Mouse (Mus musculus): ENCODE results near the gene Pla2g4a. TPM values are rescaled to one million over a fixed set of nuclear protein-coding genes. Genes with fewer than 3 reads are reported as not detected.

Pla2g4a gene
- polyA plus RNA-seq, 1 experiment from 2014 or later: 23.6 TPM

DNA sequence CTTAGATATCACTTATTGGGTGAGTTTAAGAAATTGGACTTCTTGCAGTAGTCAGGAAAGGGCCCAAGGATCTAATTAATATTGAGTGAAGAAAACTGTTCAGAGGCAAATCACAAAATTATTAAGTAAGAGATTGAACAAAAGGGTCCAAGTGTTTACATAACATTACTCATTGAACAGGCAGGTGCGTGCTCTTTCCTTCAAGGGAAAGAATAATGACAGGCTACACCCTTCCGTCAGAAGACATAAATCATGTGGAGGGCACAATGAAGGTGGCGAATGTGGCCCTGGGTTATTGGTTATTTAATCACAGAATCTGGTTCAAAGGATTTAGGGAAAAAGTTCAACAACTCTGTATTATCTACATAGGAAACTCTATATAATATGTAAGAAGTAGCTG is 82.9 kb downstream of the Pla2g4a start:
- DNase-seq (ENCODE audit: low spot score) (no peak), ATAC-seq (replicated peaks; ENCODE audit: low FRiP score) (no peak)
- H3K4me3 ChIP-seq (ENCODE audit: low read depth, low read length): no peak overlapping the region
- no peaks in the 10 kb centered on the region for H3K4me1 ChIP-seq (replicated peaks; ENCODE audit: control insufficient read depth, insufficient read depth, low read length)
- WGBS: 91% methylated on average over 3 of the region's 3 CpGs
- no peaks in the 10 kb centered on the region for H3K27me3 ChIP-seq (replicated peaks; ENCODE audit: control insufficient read depth, insufficient read depth, low read length)
- H3K36me3 ChIP-seq (ENCODE audit: control insufficient read depth, insufficient read depth, low read length): no peaks in the 10 kb centered on the region
- no peaks in the 10 kb centered on the region for H3K9me3 ChIP-seq (ENCODE audit: control insufficient read depth, low read length)
- no peak overlapping the region for H3K9ac ChIP-seq (ENCODE audit: low read depth, low read length)
- no peak overlapping the region for H3K27ac ChIP-seq (ENCODE audit: low read depth, low read length)
- H3K4me2 ChIP-seq: no peak overlapping the region

DNA sequence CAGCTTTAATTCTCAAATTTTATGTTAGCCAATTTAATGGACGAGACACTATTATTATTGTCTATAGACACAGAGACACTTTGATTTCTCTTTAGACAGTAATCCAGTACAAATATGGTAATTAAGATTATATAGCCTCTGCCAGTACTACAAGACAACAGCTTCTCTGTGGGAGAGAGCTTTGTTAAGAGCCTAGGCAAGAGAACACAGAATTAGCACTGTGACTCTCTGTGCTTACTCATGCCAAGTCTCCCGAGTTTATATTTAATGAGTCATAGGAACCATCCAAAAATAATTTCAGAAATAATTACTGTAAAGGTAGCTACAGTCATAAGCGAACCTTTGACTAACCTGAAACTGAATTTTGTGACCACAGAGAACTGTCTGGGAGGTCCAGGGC is 84.6 kb downstream of the Pla2g4a start:
- no peaks in the 10 kb centered on the region for H3K9me3 ChIP-seq (ENCODE audit: control insufficient read depth, low read length)
- no peak overlapping the region for H3K9ac ChIP-seq (ENCODE audit: low read depth, low read length)
- no peak for DNase-seq (ENCODE audit: low spot score)
- 78% methylated on average over 3 of the region's 3 CpGs for WGBS
- no peak overlapping the region for H3K27ac ChIP-seq (ENCODE audit: low read depth, low read length)
- no peaks in the 10 kb centered on the region for H3K27me3 ChIP-seq (replicated peaks; ENCODE audit: control insufficient read depth, insufficient read depth, low read length)
- ATAC-seq (replicated peaks; ENCODE audit: low FRiP score): no peak
- H3K4me1 ChIP-seq (replicated peaks; ENCODE audit: control insufficient read depth, insufficient read depth, low read length): no peaks in the 10 kb centered on the region
- H3K36me3 ChIP-seq (ENCODE audit: control insufficient read depth, insufficient read depth, low read length): no peaks in the 10 kb centered on the region
- H3K4me2 ChIP-seq: no peak overlapping the region
- no peak overlapping the region for H3K4me3 ChIP-seq (ENCODE audit: low read depth, low read length)

DNA sequence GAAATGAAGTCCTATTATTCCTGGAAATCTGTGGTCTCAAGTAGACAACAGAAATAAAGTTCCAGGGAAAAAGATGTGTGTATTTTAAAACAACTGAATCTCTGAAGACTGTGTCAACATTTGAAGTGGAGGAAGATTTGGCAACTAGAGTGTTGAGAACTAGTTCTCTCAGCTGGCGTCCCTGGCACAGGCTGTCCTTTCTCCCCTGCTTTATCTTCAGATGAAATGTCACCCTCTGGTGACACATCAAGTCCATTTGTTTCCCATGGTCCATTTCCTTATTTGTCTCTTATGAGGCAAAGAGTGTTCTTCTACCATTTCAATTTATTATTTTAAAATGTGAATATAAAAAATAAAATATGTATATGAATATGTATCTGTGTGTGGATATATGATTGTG is 89.5 kb downstream of the Pla2g4a start:
- no peak overlapping the region for H3K27ac ChIP-seq (ENCODE audit: low read depth, low read length)
- no peak overlapping the region for H3K9ac ChIP-seq (ENCODE audit: low read depth, low read length)
- H3K4me3 ChIP-seq (ENCODE audit: low read depth, low read length): no peak overlapping the region
- no peak for ATAC-seq (replicated peaks; ENCODE audit: low FRiP score)
- H3K36me3 ChIP-seq (ENCODE audit: control insufficient read depth, insufficient read depth, low read length): no peaks in the 10 kb centered on the region
- H3K4me1 ChIP-seq (replicated peaks; ENCODE audit: control insufficient read depth, insufficient read depth, low read length): no peaks in the 10 kb centered on the region
- 83% methylated on average over 1 of the region's 1 CpGs for WGBS
- DNase-seq (ENCODE audit: low spot score): no peak
- H3K27me3 ChIP-seq (replicated peaks; ENCODE audit: control insufficient read depth, insufficient read depth, low read length): no peaks in the 10 kb centered on the region
- H3K9me3 ChIP-seq (ENCODE audit: control insufficient read depth, low read length): no peaks in the 10 kb centered on the region
- no peak overlapping the region for H3K4me2 ChIP-seq

DNA sequence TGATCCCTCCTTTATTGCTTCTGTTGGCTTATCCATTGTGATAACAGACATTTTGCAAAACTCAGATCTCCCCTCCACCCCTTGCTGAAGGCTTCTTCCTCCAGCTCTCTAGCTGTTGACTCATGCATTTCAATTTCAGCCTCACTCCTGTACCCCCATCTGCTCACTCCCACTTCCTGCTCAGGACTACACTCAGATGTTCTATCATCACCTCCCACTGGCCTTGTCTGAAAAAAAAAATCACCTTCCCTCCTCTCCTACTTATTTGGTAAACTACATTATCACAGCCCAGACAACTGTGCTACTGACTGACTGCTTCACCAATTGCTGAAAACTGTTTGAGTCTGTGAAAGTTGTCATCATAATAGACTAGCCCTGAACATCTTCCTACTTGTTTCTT is 93.8 kb downstream of the Pla2g4a start:
- DNase-seq (ENCODE audit: low spot score) (no peak), ATAC-seq (replicated peaks; ENCODE audit: low FRiP score) (no peak)
- Histone ChIP-seq H3K9ac (ENCODE audit: low read depth, low read length) (no peak overlapping the region), H3K27ac (ENCODE audit: low read depth, low read length) (no peak overlapping the region), H3K27me3 (replicated peaks; ENCODE audit: control insufficient read depth, insufficient read depth, low read length) (no peaks in the 10 kb centered on the region), H3K9me3 (ENCODE audit: control insufficient read depth, low read length) (no peaks in the 10 kb centered on the region), H3K36me3 (ENCODE audit: control insufficient read depth, insufficient read depth, low read length) (no peaks in the 10 kb centered on the region), H3K4me3 (ENCODE audit: low read depth, low read length) (no peak overlapping the region), H3K4me1 (replicated peaks; ENCODE audit: control insufficient read depth, insufficient read depth, low read length) (no peaks in the 10 kb centered on the region), H3K4me2 (no peak overlapping the region)

DNA sequence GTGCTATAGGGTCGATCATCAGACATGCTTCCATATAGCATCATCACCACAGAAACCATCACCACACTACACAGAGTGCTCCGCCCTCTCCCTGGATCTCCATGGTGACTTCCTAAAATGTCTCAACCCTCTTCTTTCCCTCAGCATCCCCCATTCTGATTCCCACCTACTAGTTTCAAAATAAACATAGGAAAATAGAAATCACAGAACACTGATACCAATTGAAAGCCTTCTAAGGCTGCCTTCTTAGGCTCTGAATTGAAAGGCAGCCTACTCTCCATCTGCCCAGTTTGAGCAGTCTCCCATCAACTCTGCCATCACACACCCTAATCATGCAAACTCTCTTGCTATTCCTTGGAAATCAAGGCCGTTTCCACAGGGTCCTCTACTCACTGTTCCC is 94.9 kb downstream of the Pla2g4a start:
- Histone ChIP-seq H3K27me3 (replicated peaks; ENCODE audit: control insufficient read depth, insufficient read depth, low read length) (no peaks in the 10 kb centered on the region), H3K4me1 (replicated peaks; ENCODE audit: control insufficient read depth, insufficient read depth, low read length) (no peaks in the 10 kb centered on the region), H3K9me3 (ENCODE audit: control insufficient read depth, low read length) (no peaks in the 10 kb centered on the region), H3K36me3 (ENCODE audit: control insufficient read depth, insufficient read depth, low read length) (no peaks in the 10 kb centered on the region), H3K4me2 (no peak overlapping the region), H3K4me3 (ENCODE audit: low read depth, low read length) (no peak overlapping the region), H3K9ac (ENCODE audit: low read depth, low read length) (no peak overlapping the region), H3K27ac (ENCODE audit: low read depth, low read length) (no peak overlapping the region)
- DNase-seq (ENCODE audit: low spot score) (no peak), ATAC-seq (replicated peaks; ENCODE audit: low FRiP score) (no peak)
- 90% methylated on average over 3 of the region's 3 CpGs for WGBS

DNA sequence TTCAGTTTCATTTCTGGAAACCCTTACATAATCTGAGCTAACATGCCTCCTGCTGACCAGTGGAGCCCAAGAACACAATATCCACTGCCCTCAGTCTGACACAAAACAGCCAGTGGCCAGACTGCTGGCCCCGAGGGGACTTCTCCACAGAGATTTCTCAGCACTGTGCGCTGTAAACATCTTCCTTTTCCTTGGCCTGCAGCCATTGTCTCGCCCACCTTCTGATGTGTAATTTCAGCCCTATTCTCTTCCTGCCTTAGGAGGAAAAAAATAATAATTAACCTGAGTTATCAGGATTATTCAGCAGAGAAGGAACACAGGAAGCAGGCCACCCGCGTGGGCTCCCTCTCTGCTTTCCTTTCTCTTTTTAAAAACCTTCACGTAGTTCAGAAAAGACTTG is 98.3 kb downstream of the Pla2g4a start:
- H3K4me3 ChIP-seq (ENCODE audit: low read depth, low read length): no peak overlapping the region
- no peak for DNase-seq (ENCODE audit: low spot score)
- H3K27me3 ChIP-seq (replicated peaks; ENCODE audit: control insufficient read depth, insufficient read depth, low read length): no peaks in the 10 kb centered on the region
- no peak overlapping the region for H3K27ac ChIP-seq (ENCODE audit: low read depth, low read length)
- H3K9ac ChIP-seq (ENCODE audit: low read depth, low read length): no peak overlapping the region
- no peak for ATAC-seq (replicated peaks; ENCODE audit: low FRiP score)
- H3K36me3 ChIP-seq (ENCODE audit: control insufficient read depth, insufficient read depth, low read length): no peaks in the 10 kb centered on the region
- 58% methylated on average over 6 of the region's 6 CpGs for WGBS
- H3K4me1 ChIP-seq (replicated peaks; ENCODE audit: control insufficient read depth, insufficient read depth, low read length): no peaks in the 10 kb centered on the region
- no peaks in the 10 kb centered on the region for H3K9me3 ChIP-seq (ENCODE audit: control insufficient read depth, low read length)
- H3K4me2 ChIP-seq: no peak overlapping the region

DNA sequence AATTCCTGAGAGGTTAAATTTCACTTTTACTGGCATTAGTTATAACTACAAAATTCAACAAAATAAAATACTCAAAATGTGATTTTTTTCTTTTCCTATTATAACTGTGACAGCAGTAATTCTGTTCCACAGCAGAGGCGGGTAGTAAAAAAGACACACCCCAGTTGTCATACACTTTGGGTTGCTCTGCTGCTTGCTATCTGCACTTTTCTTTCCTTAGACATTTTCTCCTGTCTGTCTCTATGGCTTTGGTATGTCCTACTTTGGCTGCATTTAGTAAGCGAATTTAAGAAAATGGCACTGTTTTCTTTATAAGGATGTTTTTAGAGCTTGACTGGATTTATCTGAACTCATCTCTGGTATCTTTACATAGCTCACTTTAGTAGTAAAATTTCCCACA is 98.9 kb downstream of the Pla2g4a start:
- no peak for DNase-seq (ENCODE audit: low spot score)
- no peak overlapping the region for H3K27ac ChIP-seq (ENCODE audit: low read depth, low read length)
- no peak for ATAC-seq (replicated peaks; ENCODE audit: low FRiP score)
- H3K36me3 ChIP-seq (ENCODE audit: control insufficient read depth, insufficient read depth, low read length): no peaks in the 10 kb centered on the region
- H3K4me2 ChIP-seq: no peak overlapping the region
- no peaks in the 10 kb centered on the region for H3K9me3 ChIP-seq (ENCODE audit: control insufficient read depth, low read length)
- no peaks in the 10 kb centered on the region for H3K27me3 ChIP-seq (replicated peaks; ENCODE audit: control insufficient read depth, insufficient read depth, low read length)
- H3K9ac ChIP-seq (ENCODE audit: low read depth, low read length): no peak overlapping the region
- no peak overlapping the region for H3K4me3 ChIP-seq (ENCODE audit: low read depth, low read length)
- WGBS: 82% methylated on average over 2 of the region's 2 CpGs
- H3K4me1 ChIP-seq (replicated peaks; ENCODE audit: control insufficient read depth, insufficient read depth, low read length): no peaks in the 10 kb centered on the region

DNA sequence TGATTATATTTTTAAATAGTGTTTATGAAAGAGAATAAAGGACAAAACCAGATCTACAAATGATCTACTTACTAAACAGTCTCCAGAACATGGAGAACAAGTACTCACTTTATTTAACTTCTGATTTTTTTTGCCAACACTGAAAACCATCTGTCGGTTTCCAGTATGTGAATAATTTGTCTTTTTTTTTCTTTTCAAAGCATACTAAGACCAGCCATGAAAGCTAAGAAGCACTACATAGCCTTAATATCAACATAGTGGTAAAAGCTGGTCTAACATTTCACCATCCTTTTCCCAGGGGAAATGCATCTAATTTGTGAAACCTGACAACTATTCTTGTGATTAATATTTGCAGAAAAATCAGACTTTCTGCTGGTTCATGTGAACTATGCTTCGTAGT is 99.5 kb downstream of the Pla2g4a start:
- DNase-seq (ENCODE audit: low spot score): no peak

DNA sequence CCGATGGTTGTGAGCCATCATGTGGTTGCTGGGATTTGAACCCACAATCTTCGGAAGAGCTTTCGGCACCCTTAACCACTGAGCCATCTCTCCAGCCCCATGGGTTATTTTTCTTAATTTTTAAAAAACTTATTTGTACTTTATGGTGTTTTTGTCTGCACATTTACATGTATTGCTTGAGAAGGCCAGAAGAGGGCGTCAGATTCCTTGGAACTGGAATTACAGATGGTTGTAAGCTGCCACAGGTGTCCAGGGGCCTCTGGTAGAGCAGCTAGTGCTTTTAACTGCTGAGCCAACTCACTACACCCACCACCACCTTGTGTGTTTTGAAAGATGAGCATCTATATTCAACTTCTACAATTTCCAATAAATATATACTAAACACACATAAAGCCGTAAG is 102.4 kb downstream of the Pla2g4a start:
- no peaks in the 10 kb centered on the region for H3K4me1 ChIP-seq (replicated peaks; ENCODE audit: control insufficient read depth, insufficient read depth, low read length)
- H3K4me3 ChIP-seq (ENCODE audit: low read depth, low read length): no peak overlapping the region
- H3K36me3 ChIP-seq (ENCODE audit: control insufficient read depth, insufficient read depth, low read length): no peaks in the 10 kb centered on the region
- no peak overlapping the region for H3K4me2 ChIP-seq
- no peaks in the 10 kb centered on the region for H3K9me3 ChIP-seq (ENCODE audit: control insufficient read depth, low read length)
- ATAC-seq (replicated peaks; ENCODE audit: low FRiP score) (no peak), DNase-seq (ENCODE audit: low spot score) (no peak)
- no peaks in the 10 kb centered on the region for H3K27me3 ChIP-seq (replicated peaks; ENCODE audit: control insufficient read depth, insufficient read depth, low read length)
- H3K9ac ChIP-seq (ENCODE audit: low read depth, low read length): no peak overlapping the region
- no peak overlapping the region for H3K27ac ChIP-seq (ENCODE audit: low read depth, low read length)
- WGBS: 72% methylated on average over 5 of the region's 5 CpGs

More for the DNA sequence above, 99.5 kb downstream of the Pla2g4a start:
- WGBS: 83% methylated on average over 2 of the region's 2 CpGs
- H3K27ac ChIP-seq (ENCODE audit: low read depth, low read length): no peak overlapping the region
- no peak overlapping the region for H3K4me2 ChIP-seq
- ATAC-seq (replicated peaks; ENCODE audit: low FRiP score): no peak
- H3K27me3 ChIP-seq (replicated peaks; ENCODE audit: control insufficient read depth, insufficient read depth, low read length): no peaks in the 10 kb centered on the region
- no peak overlapping the region for H3K9ac ChIP-seq (ENCODE audit: low read depth, low read length)
- H3K4me3 ChIP-seq (ENCODE audit: low read depth, low read length): no peak overlapping the region
- no peaks in the 10 kb centered on the region for H3K36me3 ChIP-seq (ENCODE audit: control insufficient read depth, insufficient read depth, low read length)
- no peaks in the 10 kb centered on the region for H3K9me3 ChIP-seq (ENCODE audit: control insufficient read depth, low read length)
- H3K4me1 ChIP-seq (replicated peaks; ENCODE audit: control insufficient read depth, insufficient read depth, low read length): no peaks in the 10 kb centered on the region
